Mouse (Mus musculus) bone marrow macrophage, adult 2 months (primary cell): Measurements from ENCODE around the gene Lrrc52. TPM values are rescaled to one million over a fixed set of nuclear protein-coding genes. Genes with fewer than 3 reads are reported as not detected.

Source experiments
- H3K27ac ChIP-seq: 2 replicates; pipeline ENCODE4 v1.5.1; 2012; ENCODE audit warnings: low read depth, low read length; ENCODE audit not compliant: insufficient read depth
- H3K4me1 ChIP-seq: 2 replicates; pipeline ENCODE4 v1.6.1; 2012; ENCODE audit warnings: low read length; ENCODE audit not compliant: control insufficient read depth, insufficient read depth
- H3K4me3 ChIP-seq: 2 replicates; pipeline ENCODE4 v1.5.1; 2012; ENCODE audit warnings: mild to moderate bottlenecking, low read length, moderate library complexity; ENCODE audit not compliant: insufficient read depth
- CTCF ChIP-seq: IDR thresholded peaks from 2 replicates; pipeline ENCODE4 v1.5.1; 2012; ENCODE audit warnings: low read depth, mild to moderate bottlenecking, low read length, moderate library complexity
- POLR2A ChIP-seq: IDR thresholded peaks from 2 replicates; pipeline ENCODE4 v1.6.1; 2012; ENCODE audit warnings: mild to moderate bottlenecking, low read depth, low read length, borderline replicate concordance
- polyA plus RNA-seq: library from polyadenylated mRNA; stranded (reverse); fragments of >200 nt; gene quantifications from 2 replicates; pipeline ENCODE4 v1.2.4, GENCODE M21; 2012; ENCODE audit not compliant: missing spikeins, insufficient read depth, insufficient read length

Gene Lrrc52
- polyA plus RNA-seq, 1 experiment, result not detected

- no peak overlapping the region for H3K27ac ChIP-seq
- TF ChIP-seq CTCF (no peak), POLR2A (no peak)
- no peaks in the 10 kb centered on the region for H3K4me1 ChIP-seq
- H3K4me3 ChIP-seq, result no peak overlapping the region
These were observed 16.3 kb upstream of the Lrrc52 start for GRCm38 (mm10) chr1:167482863-167483262.

GRCm38 (mm10) chr1:167473585-167473984 is 7.0 kb upstream of the Lrrc52 start:
- TF ChIP-seq CTCF (no peak), POLR2A (no peak)

GRCm38 (mm10) chr1:167467916-167468315 is 1.3 kb upstream of the Lrrc52 start:
- Histone ChIP-seq H3K27ac (no peak overlapping the region), H3K4me1 (no peaks in the 10 kb centered on the region), H3K4me3 (no peak overlapping the region)
- TF ChIP-seq POLR2A, result no peak
- no peak for TF ChIP-seq CTCF

More at GRCm38 (mm10) chr1:167473585-167473984, 7.0 kb upstream of the Lrrc52 start:
- no peak overlapping the region for H3K4me3 ChIP-seq
- no peaks in the 10 kb centered on the region for H3K4me1 ChIP-seq
- H3K27ac ChIP-seq, result no peak overlapping the region

GRCm38 (mm10) chr1:167457311-167457710 is 9.3 kb downstream of the Lrrc52 start:
- no peak overlapping the region for H3K27ac ChIP-seq
- H3K4me1 ChIP-seq, result no peaks in the 10 kb centered on the region
- no peak overlapping the region for H3K4me3 ChIP-seq
- TF ChIP-seq POLR2A (no peak), CTCF (no peak)

- H3K27ac ChIP-seq, result no peak overlapping the region
- no peaks in the 10 kb centered on the region for H3K4me1 ChIP-seq
- TF ChIP-seq POLR2A (no peak), CTCF (no peak)
- H3K4me3 ChIP-seq, result no peak overlapping the region
These were observed 13.5 kb downstream of the Lrrc52 start for GRCm38 (mm10) chr1:167453048-167453447.

- no peaks in the 10 kb centered on the region for H3K4me1 ChIP-seq
- H3K4me3 ChIP-seq, result no peak overlapping the region
- TF ChIP-seq POLR2A (no peak), CTCF (no peak)
- H3K27ac ChIP-seq, result no peak overlapping the region
These were observed 14.1 kb downstream of the Lrrc52 start for GRCm38 (mm10) chr1:167452456-167452855.

- no peak for TF ChIP-seq POLR2A
- no peak for TF ChIP-seq CTCF
- Histone ChIP-seq H3K4me3 (no peak overlapping the region), H3K27ac (no peak overlapping the region), H3K4me1 (no peaks in the 10 kb centered on the region)
These were observed 18.0 kb downstream of the Lrrc52 start for GRCm38 (mm10) chr1:167448598-167448997.

- H3K4me3 ChIP-seq, result no peak overlapping the region
- no peaks in the 10 kb centered on the region for H3K4me1 ChIP-seq
- H3K27ac ChIP-seq, result no peak overlapping the region
- TF ChIP-seq POLR2A (no peak), CTCF (no peak)
These were observed 18.5 kb downstream of the Lrrc52 start for GRCm38 (mm10) chr1:167448088-167448487.

- TF ChIP-seq POLR2A (no peak), CTCF (no peak)
- H3K4me3 ChIP-seq, result no peak overlapping the region
- no peaks in the 10 kb centered on the region for H3K4me1 ChIP-seq
- no peak overlapping the region for H3K27ac ChIP-seq
These were observed 20.1 kb downstream of the Lrrc52 start for GRCm38 (mm10) chr1:167446516-167446915.

GRCm38 (mm10) chr1:167445167-167445566 is 21.4 kb downstream of the Lrrc52 start:
- no peak overlapping the region for H3K27ac ChIP-seq
- no peak for TF ChIP-seq POLR2A
- TF ChIP-seq CTCF, result no peak
- H3K4me3 ChIP-seq, result no peak overlapping the region
- H3K4me1 ChIP-seq, result no peaks in the 10 kb centered on the region

- Histone ChIP-seq H3K27ac (no peak overlapping the region), H3K4me1 (no peaks in the 10 kb centered on the region), H3K4me3 (no peak overlapping the region)
- TF ChIP-seq CTCF, result no peak
These were observed 28.2 kb downstream of the Lrrc52 start for GRCm38 (mm10) chr1:167438231-167438885.
